Mouse (Mus musculus) intestine, postnatal 0 days (tissue): ENCODE data around the gene Slc28a3. TPM values are rescaled to one million over a fixed set of nuclear protein-coding genes. Genes with fewer than 3 reads are reported as not detected.

Source experiments
- ATAC-seq: fragments of 200-750 bp; cut with Nextera tagmentation; 2 replicates; pipeline ENCODE4 v1.8.0; 2017; ENCODE audit warnings: mild to moderate bottlenecking, moderate TSS enrichment, moderate library complexity
- H3K27ac ChIP-seq: fragments of 300-500 bp; sonication (generic); 2 replicates; pipeline ENCODE4 v1.5.1; 2014; ENCODE audit warnings: mild to moderate bottlenecking, low read depth, low read length, moderate library complexity
- H3K27me3 ChIP-seq: fragments of 300-500 bp; sonication (generic); replicated peaks from 2 replicates; pipeline ENCODE4 v1.6.1; 2014; ENCODE audit warnings: low read length, mixed read lengths; ENCODE audit not compliant: control insufficient read depth, insufficient read depth
- H3K36me3 ChIP-seq: fragments of 300-500 bp; sonication (generic); 2 replicates; pipeline ENCODE4 v1.6.1; 2014; ENCODE audit warnings: mild to moderate bottlenecking, moderate library complexity; ENCODE audit not compliant: control insufficient read depth, insufficient read depth
- H3K4me1 ChIP-seq: fragments of 300-500 bp; sonication (generic); replicated peaks from 2 replicates; pipeline ENCODE4 v1.6.1; 2014; ENCODE audit warnings: antibody characterized with exemption, low read length, mixed read lengths; ENCODE audit not compliant: control insufficient read depth, insufficient read depth
- H3K4me2 ChIP-seq: fragments of 300-500 bp; sonication (generic); replicated peaks from 2 replicates; pipeline ENCODE4 v1.6.1; 2014; ENCODE audit warnings: low read depth, mild to moderate bottlenecking, moderate library complexity
- H3K4me3 ChIP-seq: fragments of 300-500 bp; sonication (generic); 2 replicates; pipeline ENCODE4 v1.5.1; 2014; ENCODE audit warnings: low read depth, low read length
- H3K9ac ChIP-seq: fragments of 300-500 bp; sonication (generic); 2 replicates; pipeline ENCODE4 v1.6.1; 2014; ENCODE audit warnings: mild to moderate bottlenecking, low read depth, low read length
- H3K9me3 ChIP-seq: fragments of 300-500 bp; sonication (generic); 2 replicates; pipeline ENCODE4 v1.6.1; 2016; ENCODE audit warnings: mixed run types; ENCODE audit not compliant: control insufficient read depth
- CTCF ChIP-seq: sonication (generic); IDR thresholded peaks from 2 replicates; pipeline ENCODE4 v1.5.1; 2016; ENCODE audit warnings: low read depth, mild to moderate bottlenecking, control low read depth, antibody characterized with exemption, moderate library complexity
- WGBS: fragments of 180-500 bp; shearing (Covaris S2); extraction: QIAGEN DNeasy Blood & Tissue Kit; methylation state at CpG from one replicate; pipeline ENCODE4 v1.1.7; 2014; 5-methylcytosine and 5-hydroxymethylcytosine counted together
- polyA plus RNA-seq: library from polyadenylated mRNA; unstranded; fragments of >200 nt; fragmentation: Nextera tagmentation; extraction: Ambion mirVana; gene quantifications from 2 replicates; pipeline ENCODE4 v1.2.1, GENCODE M21; 2015

The Slc28a3 gene
- polyA plus RNA-seq, 1 experiment from 2014 or later: not detected

GRCm38 (mm10) chr13:58588655-58589516 is 21.8 kb downstream of the Slc28a3 start:
- Histone ChIP-seq H3K4me2 (peak overlapping the region; percentile 28), H3K4me1 (no peaks in the 10 kb centered on the region), H3K9ac (no peak overlapping the region), H3K9me3 (no peaks in the 10 kb centered on the region), H3K27me3 (no peaks in the 10 kb centered on the region), H3K4me3 (no peak overlapping the region), H3K27ac (no peak overlapping the region), H3K36me3 (no peaks in the 10 kb centered on the region)
- no peak for ATAC-seq
- TF ChIP-seq CTCF: no peak
- WGBS: 63% methylated on average over 15 of the region's 15 CpGs

DNA sequence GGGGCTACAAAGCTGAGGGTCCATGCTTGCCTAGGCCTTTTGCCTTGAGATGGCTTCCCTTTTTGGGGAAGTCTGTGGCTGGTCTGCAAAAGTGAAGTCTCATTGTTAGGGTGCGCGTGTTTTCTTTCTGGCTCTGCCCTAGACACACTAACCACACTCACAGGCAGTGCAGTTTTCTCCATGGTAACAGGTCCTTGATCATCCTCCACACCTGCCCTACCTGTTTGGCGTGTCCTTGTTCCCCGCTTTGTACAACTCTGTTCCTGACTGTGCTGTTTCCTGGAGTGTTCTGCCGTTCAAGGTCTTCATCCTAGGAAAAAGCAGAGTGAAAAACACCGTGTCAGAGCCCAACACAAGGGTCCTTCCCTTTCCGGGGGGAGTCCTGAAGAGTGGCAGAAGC is 22.7 kb downstream of the Slc28a3 start:
- WGBS: 43% methylated on average over 7 of the region's 7 CpGs
- Histone ChIP-seq H3K27me3 (no peaks in the 10 kb centered on the region), H3K9ac (no peak overlapping the region), H3K36me3 (no peaks in the 10 kb centered on the region), H3K27ac (no peak overlapping the region), H3K4me3 (no peak overlapping the region), H3K4me1 (no peaks in the 10 kb centered on the region), H3K9me3 (no peaks in the 10 kb centered on the region), H3K4me2 (no peak overlapping the region)
- ATAC-seq: no peak
- TF ChIP-seq CTCF: no peak

DNA sequence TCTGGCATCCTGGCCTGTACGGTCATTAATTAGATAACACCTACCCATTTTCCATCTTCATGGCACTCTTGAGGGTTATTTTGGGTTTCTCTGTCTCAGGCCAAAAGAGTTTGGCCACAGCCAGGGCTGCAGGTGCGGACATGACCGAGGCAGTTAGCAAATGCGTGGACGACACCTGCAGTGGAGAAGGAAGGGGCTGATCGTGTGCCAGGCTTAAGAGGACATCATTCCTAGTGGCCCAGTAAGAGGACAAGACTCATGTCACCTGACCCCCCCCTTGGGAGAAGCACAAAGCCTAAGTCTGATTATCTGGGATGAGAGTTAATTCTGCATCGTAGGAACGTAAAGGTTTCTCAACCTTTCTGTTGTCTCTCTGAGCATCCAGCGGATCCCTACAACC is 44.5 kb downstream of the Slc28a3 start:
- H3K36me3 ChIP-seq: no peaks in the 10 kb centered on the region
- no peaks in the 10 kb centered on the region for H3K4me1 ChIP-seq
- no peak for TF ChIP-seq CTCF
- no peak overlapping the region for H3K4me2 ChIP-seq
- no peak overlapping the region for H3K4me3 ChIP-seq
- no peak overlapping the region for H3K9ac ChIP-seq
- H3K9me3 ChIP-seq: no peaks in the 10 kb centered on the region
- no peak overlapping the region for H3K27ac ChIP-seq
- no peaks in the 10 kb centered on the region for H3K27me3 ChIP-seq
- 85% methylated on average over 9 of the region's 9 CpGs for WGBS
- no peak for ATAC-seq

DNA sequence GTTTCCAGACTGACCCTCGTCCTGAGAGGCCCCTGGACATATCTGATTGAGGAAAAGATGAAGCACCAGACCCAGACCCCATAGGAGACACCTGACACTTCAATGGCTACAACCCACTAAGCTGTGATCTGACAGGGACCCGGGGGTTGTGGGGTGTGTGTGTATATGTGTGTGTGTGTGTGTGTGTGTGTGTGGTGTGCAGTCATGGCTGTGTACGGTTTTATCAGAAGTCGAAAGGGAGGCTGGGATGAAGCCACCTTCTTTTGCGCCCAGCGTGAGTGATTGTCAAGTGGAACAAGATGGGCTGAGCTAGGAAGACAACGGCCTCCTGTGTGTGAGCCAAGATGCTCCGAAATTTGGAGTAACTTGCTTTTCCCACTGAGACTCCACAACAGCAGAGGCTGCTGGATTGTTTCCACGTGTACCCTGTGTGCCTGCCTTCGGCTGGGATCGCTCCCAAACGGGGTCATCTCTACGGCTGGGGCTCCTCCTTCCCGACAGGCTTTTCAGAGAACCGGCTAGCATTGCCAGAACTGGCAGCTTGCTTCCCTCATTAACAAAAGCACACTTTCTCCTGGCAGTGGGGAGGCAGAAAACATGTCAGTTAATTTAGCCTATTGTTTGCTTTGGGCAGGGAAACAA is 50.1 kb downstream of the Slc28a3 start:
- Histone ChIP-seq H3K9ac (no peak overlapping the region), H3K4me1 (no peaks in the 10 kb centered on the region), H3K27ac (no peak overlapping the region), H3K4me2 (no peak overlapping the region), H3K27me3 (no peaks in the 10 kb centered on the region), H3K9me3 (no peaks in the 10 kb centered on the region), H3K4me3 (no peak overlapping the region), H3K36me3 (no peaks in the 10 kb centered on the region)
- no peak for TF ChIP-seq CTCF
- ATAC-seq: no peak
- 69% methylated on average over 15 of the region's 15 CpGs for WGBS

GRCm38 (mm10) chr13:58558216-58558615 is 52.5 kb downstream of the Slc28a3 start:
- Histone ChIP-seq H3K4me3 (no peak overlapping the region), H3K27ac (no peak overlapping the region), H3K9me3 (no peaks in the 10 kb centered on the region), H3K27me3 (no peaks in the 10 kb centered on the region), H3K4me2 (no peak overlapping the region), H3K4me1 (no peaks in the 10 kb centered on the region), H3K9ac (no peak overlapping the region), H3K36me3 (no peaks in the 10 kb centered on the region)
- no peak for ATAC-seq
- no peak for TF ChIP-seq CTCF
- WGBS: 76% methylated on average over 12 of the region's 12 CpGs

- peak; percentile 56 for TF ChIP-seq CTCF
- no peak overlapping the region for H3K4me3 ChIP-seq
- H3K36me3 ChIP-seq: no peaks in the 10 kb centered on the region
- no peaks in the 10 kb centered on the region for H3K9me3 ChIP-seq
- no peak overlapping the region for H3K4me2 ChIP-seq
- no peak overlapping the region for H3K9ac ChIP-seq
- no peaks in the 10 kb centered on the region for H3K27me3 ChIP-seq
- no peak overlapping the region for H3K27ac ChIP-seq
- no peaks in the 10 kb centered on the region for H3K4me1 ChIP-seq
- ATAC-seq: no peak
- WGBS: 96% methylated on average over 1 of the region's 1 CpGs
Measured at GRCm38 (mm10) chr13:58556018-58556417, 54.7 kb downstream of the Slc28a3 start.
